Mouse (Mus musculus) liver, embryonic 16.5 days (tissue): ENCODE data around the gene Mapk7. TPM values are rescaled to one million over a fixed set of nuclear protein-coding genes. Genes with fewer than 3 reads are reported as not detected.

ENCODE experiments used
- ATAC-seq: fragments of 200-750 bp; cut with Nextera tagmentation; 2 replicates; pipeline ENCODE4 v1.8.0; 2017; ENCODE audit warnings: low read depth, mild to moderate bottlenecking, moderate number of reproducible peaks, moderate library complexity
- H3K27ac ChIP-seq: fragments of 300-500 bp; sonication (generic); 2 replicates; pipeline ENCODE4 v1.5.1; 2014; ENCODE audit warnings: mild to moderate bottlenecking, low read length
- H3K27me3 ChIP-seq: fragments of 300-500 bp; sonication (generic); 2 replicates; pipeline ENCODE4 v1.6.1; 2014; ENCODE audit warnings: low read depth, low read length, mixed read lengths; ENCODE audit not compliant: control insufficient read depth, insufficient read depth
- H3K36me3 ChIP-seq: fragments of 300-500 bp; sonication (generic); 2 replicates; pipeline ENCODE4 v1.6.1; 2014; ENCODE audit warnings: mild to moderate bottlenecking; ENCODE audit not compliant: control insufficient read depth, insufficient read depth
- H3K4me1 ChIP-seq: fragments of 300-500 bp; sonication (generic); 2 replicates; pipeline ENCODE4 v1.6.1; 2014; ENCODE audit warnings: low read depth, low read length, mixed read lengths; ENCODE audit not compliant: control insufficient read depth
- H3K4me2 ChIP-seq: fragments of 300-500 bp; sonication (generic); 2 replicates; pipeline ENCODE4 v1.6.1; 2014; ENCODE audit warnings: low read depth, low read length, mixed read lengths
- H3K4me3 ChIP-seq: fragments of 300-500 bp; sonication (generic); 2 replicates; pipeline ENCODE4 v1.5.1; 2014; ENCODE audit warnings: low read depth, mild to moderate bottlenecking, low read length
- H3K9ac ChIP-seq: fragments of 300-500 bp; sonication (generic); 2 replicates; pipeline ENCODE4 v1.6.1; 2014; ENCODE audit warnings: low read depth, low read length
- H3K9me3 ChIP-seq: fragments of 300-500 bp; sonication (generic); replicated peaks from 2 replicates; pipeline ENCODE4 v1.6.1; 2016; ENCODE audit warnings: low read length; ENCODE audit not compliant: control insufficient read depth
- WGBS: fragments of 180-500 bp; shearing (Covaris S2); extraction: QIAGEN DNeasy Blood & Tissue Kit; methylation state at CpG from one replicate; pipeline ENCODE4 v1.1.7; 2014; ENCODE audit not compliant: insufficient replicate concordance; 5-methylcytosine and 5-hydroxymethylcytosine counted together
- polyA plus RNA-seq: library from polyadenylated mRNA; unstranded; fragments of >200 nt; fragmentation: Nextera tagmentation; extraction: Ambion mirVana; gene quantifications from 2 replicates; pipeline ENCODE4 v1.2.1, GENCODE M21; 2015

The Mapk7 gene
- polyA plus RNA-seq, result 6.5 and 7.2 TPM in 2 replicates

DNA sequence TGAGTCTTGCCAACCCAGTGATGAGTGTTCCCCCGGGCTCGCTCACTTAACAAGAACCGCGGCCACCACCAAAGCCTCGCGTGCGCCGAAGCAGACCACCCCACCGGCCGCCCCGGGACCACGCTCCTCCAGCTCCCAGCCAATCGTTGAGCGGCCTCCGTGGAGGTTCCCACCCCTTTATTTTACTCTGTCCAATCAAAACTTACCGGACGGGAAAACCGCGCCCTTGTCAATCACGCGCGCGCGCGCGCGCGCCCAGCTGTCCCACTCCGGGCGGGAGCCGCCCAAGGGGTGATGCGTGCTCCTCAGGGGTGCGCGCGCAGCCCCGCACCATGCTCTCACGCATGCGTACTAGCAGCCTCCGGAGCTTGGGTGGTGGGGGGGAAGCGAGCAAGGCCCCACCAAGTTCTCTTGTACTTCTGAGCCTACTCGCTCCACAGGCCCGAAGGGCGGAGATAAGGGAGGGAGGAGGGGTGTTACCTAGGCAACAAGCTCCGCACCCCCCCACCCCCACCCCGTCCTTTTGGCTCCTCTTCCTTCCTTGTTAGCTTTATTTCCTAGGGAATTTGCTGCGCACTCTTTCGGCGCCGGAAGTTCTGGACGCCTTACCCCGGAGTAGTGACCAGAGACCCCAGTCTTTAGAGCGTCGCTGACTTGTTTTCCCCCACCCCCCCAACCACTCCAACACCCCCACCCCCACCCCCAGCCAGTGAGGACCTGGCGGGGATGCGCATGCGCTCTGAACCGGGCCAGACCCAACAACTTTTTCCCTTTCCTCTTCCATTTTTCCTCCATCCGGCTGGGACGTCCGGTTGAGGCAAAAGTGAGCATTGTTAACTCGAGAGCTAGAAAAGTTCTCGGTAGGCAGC, at the start of gene Mapk7:
Gene Mapk7, minus strand, starts transcription at position 278 of the 869 bp plus-strand sequence.
- Histone ChIP-seq H3K36me3 (peaks cover 9% of the 10 kb centered on the region), H3K4me1 (peaks cover 12% of the 10 kb centered on the region), H3K27ac (peak within 1 kb of the TSS; percentile 72), H3K27me3 (no peaks in the 10 kb centered on the region), H3K9me3 (no peaks in the 10 kb centered on the region), H3K4me3 (peak within 1 kb of the TSS; percentile 86), H3K4me2 (peak within 1 kb of the TSS; percentile 97), H3K9ac (peak within 1 kb of the TSS; percentile 78)
- peak; percentile 98 for ATAC-seq
- under 1% methylated on average over 61 of the region's 62 CpGs for WGBS

- H3K9me3 ChIP-seq, result no peaks in the 10 kb centered on the region
- no peak overlapping the region for H3K9ac ChIP-seq
- ATAC-seq, result no peak
- no peak overlapping the region for H3K27ac ChIP-seq
- 64% methylated on average over 2 of the region's 2 CpGs for WGBS
- H3K36me3 ChIP-seq, result no peaks in the 10 kb centered on the region
- H3K4me1 ChIP-seq, result no peaks in the 10 kb centered on the region
- no peak overlapping the region for H3K4me3 ChIP-seq
- no peaks in the 10 kb centered on the region for H3K27me3 ChIP-seq
- H3K4me2 ChIP-seq, result no peak overlapping the region
Measured at GRCm38 (mm10) chr11:61541106-61541505, 46.9 kb upstream of the Mapk7 start.

DNA sequence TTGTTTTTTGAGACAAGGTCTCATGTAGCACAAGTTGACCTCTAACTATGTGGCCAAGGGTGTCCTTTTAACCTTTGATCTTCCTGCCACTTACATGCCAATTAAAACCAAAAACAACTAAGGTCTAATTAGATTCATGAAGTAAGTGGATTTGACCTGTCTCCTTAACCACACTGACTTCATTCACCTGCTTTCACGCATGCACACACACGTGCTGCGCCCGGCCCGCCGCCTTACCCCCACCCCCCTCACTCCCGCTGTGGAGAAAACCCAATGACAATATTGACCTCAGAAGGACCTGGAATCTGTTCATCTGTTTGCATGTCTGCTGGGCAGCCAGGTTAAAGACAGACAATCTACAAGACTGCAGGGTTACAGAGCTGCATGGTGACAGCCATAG, 46.4 kb upstream of the Mapk7 start:
- H3K27ac ChIP-seq, result no peak overlapping the region
- 65% methylated on average over 7 of the region's 7 CpGs for WGBS
- no peak overlapping the region for H3K4me2 ChIP-seq
- no peak overlapping the region for H3K4me3 ChIP-seq
- no peak for ATAC-seq
- no peaks in the 10 kb centered on the region for H3K4me1 ChIP-seq
- H3K27me3 ChIP-seq, result no peaks in the 10 kb centered on the region
- H3K36me3 ChIP-seq, result no peaks in the 10 kb centered on the region
- H3K9me3 ChIP-seq, result no peaks in the 10 kb centered on the region
- H3K9ac ChIP-seq, result no peak overlapping the region

DNA sequence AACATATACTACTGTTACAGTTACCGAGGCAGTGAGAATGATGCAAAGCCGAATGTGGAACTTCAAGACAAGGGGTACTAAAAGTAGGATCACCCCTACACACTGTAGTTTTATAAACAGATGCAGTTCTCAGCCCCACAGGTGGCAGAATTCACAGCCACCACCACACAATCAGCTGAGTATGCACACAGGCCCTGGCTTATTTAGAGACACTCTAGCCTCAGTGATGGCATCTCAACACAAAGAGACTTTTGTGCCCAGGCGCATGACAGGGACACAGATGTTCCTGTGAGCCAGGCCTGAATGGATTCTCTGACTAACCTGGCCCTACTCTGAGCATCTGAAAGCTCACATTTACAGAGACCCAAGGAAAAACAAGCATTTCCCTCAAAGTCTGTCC, 43.2 kb upstream of the Mapk7 start:
- ATAC-seq, result no peak
- Histone ChIP-seq H3K36me3 (no peaks in the 10 kb centered on the region), H3K27ac (no peak overlapping the region), H3K9me3 (no peaks in the 10 kb centered on the region), H3K9ac (no peak overlapping the region), H3K4me1 (no peaks in the 10 kb centered on the region), H3K4me3 (no peak overlapping the region), H3K27me3 (no peaks in the 10 kb centered on the region), H3K4me2 (no peak overlapping the region)
- WGBS, result 65% methylated on average over 3 of the region's 3 CpGs

- WGBS, result 30% methylated on average over 3 of the region's 3 CpGs
- H3K9me3 ChIP-seq, result no peaks in the 10 kb centered on the region
- no peaks in the 10 kb centered on the region for H3K27me3 ChIP-seq
- no peak overlapping the region for H3K4me2 ChIP-seq
- no peak overlapping the region for H3K27ac ChIP-seq
- no peak overlapping the region for H3K4me3 ChIP-seq
- no peak for ATAC-seq
- no peaks in the 10 kb centered on the region for H3K36me3 ChIP-seq
- no peak overlapping the region for H3K9ac ChIP-seq
- no peaks in the 10 kb centered on the region for H3K4me1 ChIP-seq
Measured at GRCm38 (mm10) chr11:61536952-61537351, 42.7 kb upstream of the Mapk7 start.

- no peak overlapping the region for H3K4me3 ChIP-seq
- no peaks in the 10 kb centered on the region for H3K9me3 ChIP-seq
- ATAC-seq, result no peak
- WGBS, result 37% methylated on average over 1 of the region's 1 CpGs
- no peaks in the 10 kb centered on the region for H3K27me3 ChIP-seq
- no peaks in the 10 kb centered on the region for H3K4me1 ChIP-seq
- H3K36me3 ChIP-seq, result no peaks in the 10 kb centered on the region
- H3K9ac ChIP-seq, result no peak overlapping the region
- no peak overlapping the region for H3K27ac ChIP-seq
- no peak overlapping the region for H3K4me2 ChIP-seq
Measured at GRCm38 (mm10) chr11:61535530-61535929, 41.3 kb upstream of the Mapk7 start.

- H3K4me1 ChIP-seq, result no peaks in the 10 kb centered on the region
- H3K4me3 ChIP-seq, result no peak overlapping the region
- peak; percentile 47; the same call in 1 of the 2 replicates for ATAC-seq
- H3K9me3 ChIP-seq, result no peaks in the 10 kb centered on the region
- H3K4me2 ChIP-seq, result no peak overlapping the region
- WGBS, result 47% methylated on average over 5 of the region's 5 CpGs
- no peaks in the 10 kb centered on the region for H3K27me3 ChIP-seq
- no peak overlapping the region for H3K27ac ChIP-seq
- no peaks in the 10 kb centered on the region for H3K36me3 ChIP-seq
- no peak overlapping the region for H3K9ac ChIP-seq
Measured at GRCm38 (mm10) chr11:61533571-61533970, 39.4 kb upstream of the Mapk7 start.

DNA sequence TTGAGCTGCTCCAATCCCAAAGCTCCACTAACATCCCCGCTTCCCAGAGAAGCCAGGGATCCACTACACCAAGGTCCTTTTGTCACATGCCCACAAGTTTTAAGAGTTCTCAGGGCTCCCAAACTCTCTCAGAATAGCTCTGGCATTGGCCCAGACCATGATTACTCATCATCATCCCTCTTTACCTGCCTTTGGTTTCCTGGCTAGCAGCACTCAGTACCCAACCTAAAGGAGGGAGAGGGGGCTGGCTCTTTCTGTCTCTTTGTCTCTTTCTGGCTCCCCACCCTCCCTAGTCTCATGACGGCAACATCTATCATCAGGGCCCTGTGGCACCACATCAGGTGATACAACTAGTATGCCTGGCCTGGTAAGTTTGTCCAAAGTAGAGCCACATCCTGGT, 38.6 kb upstream of the Mapk7 start:
- Histone ChIP-seq H3K36me3 (no peaks in the 10 kb centered on the region), H3K27me3 (no peaks in the 10 kb centered on the region), H3K4me3 (no peak overlapping the region), H3K27ac (no peak overlapping the region), H3K4me2 (no peak overlapping the region), H3K4me1 (no peaks in the 10 kb centered on the region), H3K9me3 (no peaks in the 10 kb centered on the region), H3K9ac (no peak overlapping the region)
- WGBS, result 75% methylated on average over 2 of the region's 2 CpGs
- no peak for ATAC-seq

DNA sequence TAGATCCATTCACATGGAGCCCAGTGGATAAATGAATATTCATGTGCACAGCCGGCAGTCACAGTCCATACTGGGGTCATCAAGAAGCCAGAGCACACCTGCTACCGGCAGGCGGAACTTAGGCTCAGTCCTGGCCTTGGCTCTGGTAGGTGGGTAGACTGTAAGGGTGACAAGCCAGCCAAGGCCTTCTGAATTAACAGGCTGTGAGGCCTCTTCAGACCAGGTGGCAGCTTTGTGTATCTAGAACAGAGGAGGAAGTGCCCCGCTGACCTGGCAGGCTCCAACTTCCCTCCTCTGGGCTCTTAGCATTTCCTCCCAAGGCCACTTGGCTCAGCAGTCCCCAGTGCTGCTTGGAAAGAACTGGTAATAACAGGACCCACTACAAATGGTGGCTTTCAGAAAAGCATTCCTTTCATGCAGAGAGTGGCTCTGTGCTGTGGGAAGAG, 35.1 kb upstream of the Mapk7 start:
- H3K4me3 ChIP-seq, result no peak overlapping the region
- no peak overlapping the region for H3K9ac ChIP-seq
- H3K27ac ChIP-seq, result no peak overlapping the region
- H3K36me3 ChIP-seq, result no peaks in the 10 kb centered on the region
- no peak overlapping the region for H3K4me2 ChIP-seq
- H3K4me1 ChIP-seq, result no peaks in the 10 kb centered on the region
- H3K9me3 ChIP-seq, result no peaks in the 10 kb centered on the region
- WGBS, result 38% methylated on average over 4 of the region's 4 CpGs
- H3K27me3 ChIP-seq, result no peaks in the 10 kb centered on the region
- ATAC-seq, result peak; percentile 32; the same call in 1 of the 2 replicates
